Mouse (Mus musculus) heart, postnatal 0 days (tissue): Measurements from ENCODE around the gene Zyg11a. TPM values are rescaled to one million over a fixed set of nuclear protein-coding genes. Genes with fewer than 3 reads are reported as not detected.
"Not testable (repeated sequence)": the region's sequence is repeated elsewhere in the genome, so short reads cannot be mapped to it uniquely, and the experiment has no call there.

Experiments used
- ATAC-seq: fragments of 200-750 bp; cut with Nextera tagmentation; 2 replicates; pipeline ENCODE4 v1.8.0; 2017; ENCODE audit warnings: low read depth, moderate number of reproducible peaks, moderate library complexity; ENCODE audit not compliant: insufficient read depth
- DNase-seq: peaks from one replicate; pipeline ENCODE4 v3.0.0-alpha.2; 2016; ENCODE audit warnings: low spot score
- H3K27ac ChIP-seq: fragments of 300-500 bp; sonication (generic); 2 replicates; pipeline ENCODE4 v1.5.1; 2014; ENCODE audit warnings: low read depth, mild to moderate bottlenecking
- H3K27me3 ChIP-seq: fragments of 300-500 bp; sonication (generic); 2 replicates; pipeline ENCODE4 v1.6.1; 2014; ENCODE audit warnings: low read length, mixed read lengths; ENCODE audit not compliant: control insufficient read depth, insufficient read depth
- H3K36me3 ChIP-seq: fragments of 300-500 bp; sonication (generic); replicated peaks from 2 replicates; pipeline ENCODE4 v1.6.1; 2014; ENCODE audit warnings: low read length, mixed read lengths; ENCODE audit not compliant: control insufficient read depth, insufficient read depth
- H3K4me1 ChIP-seq: fragments of 300-500 bp; sonication (generic); 2 replicates; pipeline ENCODE4 v1.6.1; 2014; ENCODE audit warnings: antibody characterized with exemption; ENCODE audit not compliant: control insufficient read depth, insufficient read depth
- H3K4me2 ChIP-seq: fragments of 300-500 bp; sonication (generic); 2 replicates; pipeline ENCODE4 v1.6.1; 2014; ENCODE audit warnings: low read depth, mild to moderate bottlenecking, low read length, moderate library complexity
- H3K4me3 ChIP-seq: fragments of 300-500 bp; sonication (generic); 2 replicates; pipeline ENCODE4 v1.5.1; 2014; ENCODE audit warnings: low read depth, low read length
- H3K9ac ChIP-seq: fragments of 300-500 bp; sonication (generic); replicated peaks from 2 replicates; pipeline ENCODE4 v1.6.1; 2014; ENCODE audit warnings: low read depth, low read length, mixed read lengths
- H3K9me3 ChIP-seq: fragments of 300-500 bp; sonication (generic); replicated peaks from 2 replicates; pipeline ENCODE4 v1.6.1; 2016; ENCODE audit warnings: low read length; ENCODE audit not compliant: control insufficient read depth
- CTCF ChIP-seq: IDR thresholded peaks from 2 replicates; pipeline ENCODE4 v1.5.1; 2016; ENCODE audit warnings: antibody characterized with exemption, control low read depth, low read depth
- EP300 ChIP-seq: IDR thresholded peaks from 2 replicates; pipeline ENCODE4 v1.6.1; 2016; ENCODE audit warnings: antibody characterized with exemption, low read depth
- WGBS: fragments of 180-500 bp; shearing (Covaris S2); extraction: QIAGEN DNeasy Blood & Tissue Kit; methylation state at CpG from one replicate; pipeline ENCODE4 v1.1.7; 2014; 5-methylcytosine and 5-hydroxymethylcytosine counted together
- polyA plus RNA-seq: library from polyadenylated mRNA; unstranded; fragments of >200 nt; fragmentation: Nextera tagmentation; extraction: Ambion mirVana; gene quantifications from 2 replicates; pipeline ENCODE4 v1.2.1, GENCODE M21; 2015
- total RNA-seq: library from RNA; depleted of rRNA; stranded (reverse); fragments of >200 nt; gene quantifications from 2 replicates; pipeline ENCODE4 v1.2.3, GENCODE M21; 2014; ENCODE audit warnings: low replicate concordance; rRNA removed

The Zyg11a gene
- total and polyA plus RNA-seq, 2 experiments from 2014 or later, result not detected

GRCm38 (mm10) chr4:108143778-108144177 lies 74.1 kb downstream of the Zyg11a start:
- TF ChIP-seq CTCF (no peak), EP300 (no peak)
- no peak overlapping the region for H3K4me3 ChIP-seq
- DNase-seq (no peak), ATAC-seq (no peak)
- H3K9ac ChIP-seq, result no peak overlapping the region
- H3K36me3 ChIP-seq, result no peaks in the 10 kb centered on the region
- H3K27ac ChIP-seq, result no peak overlapping the region
- H3K27me3 ChIP-seq, result no peaks in the 10 kb centered on the region
- no peaks in the 10 kb centered on the region for H3K4me1 ChIP-seq
- H3K9me3 ChIP-seq, result peaks cover 5% of the 10 kb centered on the region; the same call in 1 of the 2 replicates
- no peak overlapping the region for H3K4me2 ChIP-seq

GRCm38 (mm10) chr4:108143178-108143577 lies 74.7 kb downstream of the Zyg11a start:
- not testable (repeated sequence) for H3K27ac ChIP-seq, H3K36me3 ChIP-seq, H3K4me1 ChIP-seq, H3K9me3 ChIP-seq, H3K4me3 ChIP-seq, ATAC-seq, H3K9ac ChIP-seq, H3K4me2 ChIP-seq, DNase-seq, H3K27me3 ChIP-seq
- 73% methylated on average over 2 of the region's 2 CpGs for WGBS
- TF ChIP-seq CTCF, result peak; percentile 7; the same call in 1 of the 2 replicates

- Histone ChIP-seq H3K36me3 (no peaks in the 10 kb centered on the region), H3K27ac (no peak overlapping the region), H3K4me3 (no peak overlapping the region), H3K4me1 (no peaks in the 10 kb centered on the region), H3K4me2 (no peak overlapping the region), H3K9ac (no peak overlapping the region), H3K9me3 (no peaks in the 10 kb centered on the region), H3K27me3 (no peaks in the 10 kb centered on the region)
- WGBS, result 73% methylated on average over 5 of the region's 5 CpGs
- TF ChIP-seq CTCF (no peak), EP300 (no peak)
- ATAC-seq (no peak), DNase-seq (no peak)
Measured at GRCm38 (mm10) chr4:108136938-108137337, 80.9 kb downstream of the Zyg11a start.

Other genes with a start within 250 kb of the Zyg11a start
- gene Slc1a7, start 249.7 kb downstream of the Zyg11a start, total RNA-seq, result 0.65 TPM in 1 of 2 replicates, not detected in the other
- 0.08 and 0.10 TPM in 2 replicates for gene Slc1a7, start 249.7 kb downstream of the Zyg11a start, polyA plus RNA-seq
- gene Podn, start 121.6 kb downstream of the Zyg11a start, total RNA-seq, result 2.3 and 5.0 TPM in 2 replicates
- 0.53 and 0.92 TPM in 2 replicates for gene Podn, start 121.6 kb downstream of the Zyg11a start, polyA plus RNA-seq
- gene Scp2, start 73.0 kb downstream of the Zyg11a start, total RNA-seq, result 115 and 160 TPM in 2 replicates
- 243 and 246 TPM in 2 replicates for gene Scp2, start 73.0 kb downstream of the Zyg11a start, polyA plus RNA-seq
- 39.0 and 48.5 TPM in 2 replicates for gene Echdc2, start 52.6 kb downstream of the Zyg11a start, total RNA-seq
- gene Echdc2, start 52.6 kb downstream of the Zyg11a start, polyA plus RNA-seq, result 27.1 and 28.0 TPM in 2 replicates
- 25.2 and 30.3 TPM in 2 replicates for gene Zyg11b, start 83.0 kb upstream of the Zyg11a start, total RNA-seq
- gene Zyg11b, start 83.0 kb upstream of the Zyg11a start, polyA plus RNA-seq, result 5.6 and 6.5 TPM in 2 replicates
- gene Coa7, start 110.1 kb upstream of the Zyg11a start, total RNA-seq, result 26.0 and 41.8 TPM in 2 replicates
- gene Coa7, start 110.1 kb upstream of the Zyg11a start, polyA plus RNA-seq, result 61.7 and 63.8 TPM in 2 replicates
- 2.2 TPM in 1 of 2 replicates, not detected in the other for gene Shisal2a, start 165.3 kb upstream of the Zyg11a start, total RNA-seq
- gene Shisal2a, start 165.3 kb upstream of the Zyg11a start, polyA plus RNA-seq, result 1.4 and 2.0 TPM in 2 replicates
- 62.7 and 74.2 TPM in 2 replicates for gene Gpx7, start 188.9 kb upstream of the Zyg11a start, total RNA-seq
- 51.7 and 52.3 TPM in 2 replicates for gene Gpx7, start 188.9 kb upstream of the Zyg11a start, polyA plus RNA-seq
- 30.2 and 56.3 TPM in 2 replicates for gene Tut4, start 241.4 kb upstream of the Zyg11a start, total RNA-seq
- 35.8 and 38.9 TPM in 2 replicates for gene Tut4, start 241.4 kb upstream of the Zyg11a start, polyA plus RNA-seq